In genomic region chr7:91790949-91791564, GRCm38 (mm10) we compare ENCODE assay signal across 28 mouse cellular contexts.
DNase-seq lines count a peak whose midpoint lies in the region; ATAC-seq and TF ChIP-seq lines count a peak whose summit lies in the region.
"Had no signal": no experiment of that assay in that cellular context is flagged by ENCODE, and none has a peak within 500 bp of the region (broad histone marks: within the 10 kb centered on the region; RNA-seq: fewer than 3 reads in every experiment).

No protein-coding gene starts in this region.

- H3K36me3 ChIP-seq in hindbrain, postnatal 0 days (ENCODE audit: insufficient read depth, low read length): no peaks in the 10 kb centered on the region
- no peaks in the 10 kb centered on the region for H3K36me3 ChIP-seq in hindbrain, embryonic 10.5 days
- H3K36me3 ChIP-seq in midbrain, embryonic 14.5 days (ENCODE audit: control insufficient read depth, insufficient read depth, low read length): no peaks in the 10 kb centered on the region
- no peaks in the 10 kb centered on the region for H3K36me3 ChIP-seq in midbrain, embryonic 11.5 days (ENCODE audit: control insufficient read depth, insufficient read depth, low read length)
- H3K36me3 ChIP-seq in midbrain, embryonic 15.5 days (replicated peaks): no peaks in the 10 kb centered on the region
- H3K36me3 ChIP-seq in kidney, embryonic 15.5 days: no peaks in the 10 kb centered on the region
- H3K36me3 ChIP-seq: embryonic facial prominence, embryonic 10.5 days; embryonic facial prominence, embryonic 13.5 days; forebrain, embryonic 12.5 days; forebrain, embryonic 15.5 days; heart, embryonic 12.5 days; heart, embryonic 15.5 days had no signal

- WGBS in hindbrain, postnatal 0 days: 68% methylated on average over 4 of the region's 4 CpGs
- 77% methylated on average over 4 of the region's 4 CpGs for WGBS in hindbrain, embryonic 10.5 days
- 76% methylated on average over 4 of the region's 4 CpGs for WGBS in midbrain, embryonic 14.5 days
- 83% methylated on average over 4 of the region's 4 CpGs for WGBS in midbrain, embryonic 11.5 days
- 62% methylated on average over 4 of the region's 4 CpGs for WGBS in midbrain, embryonic 15.5 days
- 74% methylated on average over 4 of the region's 4 CpGs for WGBS in kidney, embryonic 15.5 days

- no peaks in the 10 kb centered on the region for H3K9me3 ChIP-seq in hindbrain, postnatal 0 days (ENCODE audit: low read length)
- H3K9me3 ChIP-seq in hindbrain, embryonic 10.5 days: no peaks in the 10 kb centered on the region
- H3K9me3 ChIP-seq in midbrain, embryonic 14.5 days (ENCODE audit: control insufficient read depth, low read length): no peaks in the 10 kb centered on the region
- H3K9me3 ChIP-seq in midbrain, embryonic 11.5 days (ENCODE audit: control insufficient read depth, low read length): no peaks in the 10 kb centered on the region
- no peaks in the 10 kb centered on the region for H3K9me3 ChIP-seq in midbrain, embryonic 15.5 days
- H3K9me3 ChIP-seq in kidney, embryonic 15.5 days (replicated peaks): no peaks in the 10 kb centered on the region
- H3K9me3 ChIP-seq: embryonic facial prominence, embryonic 10.5 days; embryonic facial prominence, embryonic 13.5 days; forebrain, embryonic 12.5 days; forebrain, embryonic 15.5 days; heart, embryonic 12.5 days; heart, embryonic 15.5 days had no signal

- TF ChIP-seq POLR2A in brain, embryonic 14.5 days (IDR thresholded peaks at IDR 0.05; ENCODE audit: borderline replicate concordance, extremely low read depth, insufficient read depth, insufficient read length, poor library complexity, severe bottlenecking): no peak

- no peak overlapping the region for H3K9ac ChIP-seq in hindbrain, postnatal 0 days (replicated peaks; ENCODE audit: low read length)
- H3K9ac ChIP-seq in midbrain, embryonic 14.5 days (replicated peaks; ENCODE audit: low read length): no peak overlapping the region
- no peak overlapping the region for H3K9ac ChIP-seq in midbrain, embryonic 11.5 days (ENCODE audit: low read length)
- no peak overlapping the region for H3K9ac ChIP-seq in midbrain, embryonic 15.5 days
- no peak overlapping the region for H3K9ac ChIP-seq in kidney, embryonic 15.5 days
- H3K9ac ChIP-seq: embryonic facial prominence, embryonic 13.5 days; forebrain, embryonic 12.5 days; forebrain, embryonic 15.5 days; heart, embryonic 12.5 days; heart, embryonic 15.5 days; hindbrain, embryonic 14.5 days had no signal

- no peaks in the 10 kb centered on the region for H3K4me1 ChIP-seq in hindbrain, postnatal 0 days (ENCODE audit: insufficient read depth, low read length)
- H3K4me1 ChIP-seq in hindbrain, embryonic 10.5 days (replicated peaks): no peaks in the 10 kb centered on the region
- no peaks in the 10 kb centered on the region for H3K4me1 ChIP-seq in midbrain, embryonic 14.5 days (ENCODE audit: control insufficient read depth, insufficient read depth, low read length)
- no peaks in the 10 kb centered on the region for H3K4me1 ChIP-seq in midbrain, embryonic 11.5 days (ENCODE audit: control insufficient read depth, insufficient read depth, low read length)
- peaks cover 6% of the 10 kb centered on the region; the same call in 1 of the 2 replicates for H3K4me1 ChIP-seq in midbrain, embryonic 15.5 days
- H3K4me1 ChIP-seq in kidney, embryonic 15.5 days: no peaks in the 10 kb centered on the region
- H3K4me1 ChIP-seq: embryonic facial prominence, embryonic 10.5 days; embryonic facial prominence, embryonic 13.5 days; forebrain, embryonic 12.5 days; forebrain, embryonic 15.5 days; heart, embryonic 12.5 days; heart, embryonic 15.5 days had no signal

- no peak for ATAC-seq in hindbrain, postnatal 0 days
- ATAC-seq in midbrain, embryonic 14.5 days (ENCODE audit: low FRiP score, low TSS enrichment): no peak
- no peak for ATAC-seq in midbrain, embryonic 11.5 days (ENCODE audit: low FRiP score)
- peak; percentile 69 for ATAC-seq in midbrain, embryonic 15.5 days (replicated peaks)
- no peak for ATAC-seq in kidney, embryonic 15.5 days (replicated peaks; ENCODE audit: low FRiP score)
- ATAC-seq: CD4-positive, CD25-positive, alpha-beta regulatory T cell, adult 4 months; forebrain, embryonic 15.5 days had no signal

- H3K4me2 ChIP-seq in hindbrain, postnatal 0 days (ENCODE audit: low read depth, low read length): no peak overlapping the region
- no peak overlapping the region for H3K4me2 ChIP-seq in midbrain, embryonic 14.5 days (ENCODE audit: low read length)
- H3K4me2 ChIP-seq in midbrain, embryonic 11.5 days: no peak overlapping the region
- H3K4me2 ChIP-seq in midbrain, embryonic 15.5 days: no peak overlapping the region
- H3K4me2 ChIP-seq in kidney, embryonic 15.5 days: no peak overlapping the region
- H3K4me2 ChIP-seq: embryonic facial prominence, embryonic 13.5 days; forebrain, embryonic 12.5 days; forebrain, embryonic 15.5 days; heart, embryonic 12.5 days; heart, embryonic 15.5 days; hindbrain, embryonic 14.5 days had no signal

- no peaks in the 10 kb centered on the region for H3K27me3 ChIP-seq in hindbrain, postnatal 0 days (ENCODE audit: insufficient read depth, low read length)
- H3K27me3 ChIP-seq in hindbrain, embryonic 10.5 days (ENCODE audit: insufficient read depth, poor library complexity, severe bottlenecking): no peaks in the 10 kb centered on the region
- no peaks in the 10 kb centered on the region for H3K27me3 ChIP-seq in midbrain, embryonic 14.5 days (ENCODE audit: control insufficient read depth, insufficient read depth, low read length)
- no peaks in the 10 kb centered on the region for H3K27me3 ChIP-seq in midbrain, embryonic 11.5 days (ENCODE audit: control insufficient read depth, insufficient read depth, low read length)
- no peaks in the 10 kb centered on the region for H3K27me3 ChIP-seq in midbrain, embryonic 15.5 days (replicated peaks)
- H3K27me3 ChIP-seq in kidney, embryonic 15.5 days: no peaks in the 10 kb centered on the region
- H3K27me3 ChIP-seq: embryonic facial prominence, embryonic 13.5 days; forebrain, embryonic 12.5 days; forebrain, embryonic 15.5 days; heart, embryonic 12.5 days; heart, embryonic 15.5 days had no signal

- no peak for TF ChIP-seq CTCF in hindbrain, postnatal 0 days (IDR thresholded peaks at IDR 0.05; ENCODE audit: low read depth)
- TF ChIP-seq CTCF in brain, embryonic 14.5 days (IDR thresholded peaks at IDR 0.05; ENCODE audit: borderline replicate concordance, extremely low read depth, insufficient read depth, insufficient read length): no peak
- no peak for TF ChIP-seq CTCF in left cerebral cortex, adult 2 months (IDR thresholded peaks at IDR 0.05)

- H3K4me3 ChIP-seq in hindbrain, postnatal 0 days (ENCODE audit: low read length): no peak overlapping the region
- H3K4me3 ChIP-seq in hindbrain, embryonic 10.5 days: no peak overlapping the region
- H3K4me3 ChIP-seq in midbrain, embryonic 14.5 days (replicated peaks; ENCODE audit: low read depth, low read length): no peak overlapping the region
- no peak overlapping the region for H3K4me3 ChIP-seq in midbrain, embryonic 11.5 days (ENCODE audit: low read depth, low read length)
- no peak overlapping the region for H3K4me3 ChIP-seq in midbrain, embryonic 15.5 days
- no peak overlapping the region for H3K4me3 ChIP-seq in left cerebral cortex, adult 2 months
- no peak overlapping the region for H3K4me3 ChIP-seq in kidney, embryonic 15.5 days (replicated peaks)
- H3K4me3 ChIP-seq: embryonic facial prominence, embryonic 10.5 days; embryonic facial prominence, embryonic 13.5 days; erythroblast, embryonic 14.5 days; forebrain, embryonic 12.5 days; forebrain, embryonic 15.5 days; heart, embryonic 12.5 days; heart, embryonic 15.5 days had no signal

- H3K27ac ChIP-seq in hindbrain, postnatal 0 days: no peak overlapping the region
- no peak overlapping the region for H3K27ac ChIP-seq in hindbrain, embryonic 10.5 days
- H3K27ac ChIP-seq in midbrain, embryonic 14.5 days (replicated peaks; ENCODE audit: low read depth, low read length): no peak overlapping the region
- no peak overlapping the region for H3K27ac ChIP-seq in midbrain, embryonic 11.5 days (ENCODE audit: low read depth, low read length)
- H3K27ac ChIP-seq in midbrain, embryonic 15.5 days: no peak overlapping the region
- no peak overlapping the region for H3K27ac ChIP-seq in left cerebral cortex, adult 2 months
- H3K27ac ChIP-seq in kidney, embryonic 15.5 days: no peak overlapping the region
- H3K27ac ChIP-seq: embryonic facial prominence, embryonic 10.5 days; embryonic facial prominence, embryonic 13.5 days; forebrain, embryonic 12.5 days; forebrain, embryonic 15.5 days; heart, embryonic 15.5 days; hindbrain, embryonic 14.5 days had no signal

- peak; percentile 6 for DNase-seq in hindbrain, postnatal 0 days (ENCODE audit: low spot score)
- no peak for DNase-seq in hindbrain, embryonic 10.5 days (ENCODE audit: low spot score)
- DNase-seq in midbrain, embryonic 14.5 days: peak; percentile 31
- DNase-seq in midbrain, embryonic 11.5 days (ENCODE audit: low spot score, missing footprints): no peak
- peak; percentile 47 for DNase-seq in brain, embryonic 14.5 days (ENCODE audit: low read depth)
- DNase-seq in left cerebral cortex, adult 2 months (ENCODE audit: extremely low spot score in 1 of 2, low spot score in 2 of 2): no peak
- DNase-seq: adrenal gland, adult 2 months; adrenal gland, postnatal 14 days; cerebellum, adult 11-12 months; cerebellum, adult 8-10 months; cerebellum, postnatal 10 days; cerebellum, postnatal 36 days; embryo, embryonic 11 days; gastrocnemius, postnatal 25 days; heart, adult 18-20 months; heart, postnatal 10 days; heart, postnatal 36 days had no signal

- intact Hi-C loops in left cerebral cortex, adult 2 months (cut with DNase I): no loop called here

Comparison
In these comparisons a context has a peak if more than half of its experiments do, and no peak if none do; other contexts are left out.
1. DNase-seq: peak in hindbrain, postnatal 0 days (single experiment), midbrain, embryonic 14.5 days (single experiment) and brain, embryonic 14.5 days (single experiment); none in hindbrain, embryonic 10.5 days (single experiment), midbrain, embryonic 11.5 days (single experiment) and left cerebral cortex, adult 2 months (0 of 2).